Mouse (Mus musculus) megakaryocyte-erythroid progenitor cell, adult 5-6 weeks (primary cell): ENCODE data around the gene Robo1. TPM values are rescaled to one million over a fixed set of nuclear protein-coding genes. Genes with fewer than 3 reads are reported as not detected.

Experiments
- ATAC-seq: replicated peaks from 2 replicates; pipeline ENCODE4 v1.8.0; 2016; ENCODE audit warnings: mild to moderate bottlenecking, inconsistent platforms; ENCODE audit not compliant: severe bottlenecking, poor library complexity, low FRiP score, low TSS enrichment
- total RNA-seq, 2 experiments: library from RNA; stranded (forward) in 1 of 2; stranded (reverse) in 1 of 2; fragments of 200-1000, 215-1000 nt in 1 of 2; fragments of >200 nt in 1 of 2; fragmentation: Nextera tagmentation in 1 of 2; gene quantifications; 2 replicates each; pipeline ENCODE4 v1.2.3; 2014 to 2017

Robo1 gene
- total RNA-seq, 2 experiments from 2014 or later: not detected

DNA sequence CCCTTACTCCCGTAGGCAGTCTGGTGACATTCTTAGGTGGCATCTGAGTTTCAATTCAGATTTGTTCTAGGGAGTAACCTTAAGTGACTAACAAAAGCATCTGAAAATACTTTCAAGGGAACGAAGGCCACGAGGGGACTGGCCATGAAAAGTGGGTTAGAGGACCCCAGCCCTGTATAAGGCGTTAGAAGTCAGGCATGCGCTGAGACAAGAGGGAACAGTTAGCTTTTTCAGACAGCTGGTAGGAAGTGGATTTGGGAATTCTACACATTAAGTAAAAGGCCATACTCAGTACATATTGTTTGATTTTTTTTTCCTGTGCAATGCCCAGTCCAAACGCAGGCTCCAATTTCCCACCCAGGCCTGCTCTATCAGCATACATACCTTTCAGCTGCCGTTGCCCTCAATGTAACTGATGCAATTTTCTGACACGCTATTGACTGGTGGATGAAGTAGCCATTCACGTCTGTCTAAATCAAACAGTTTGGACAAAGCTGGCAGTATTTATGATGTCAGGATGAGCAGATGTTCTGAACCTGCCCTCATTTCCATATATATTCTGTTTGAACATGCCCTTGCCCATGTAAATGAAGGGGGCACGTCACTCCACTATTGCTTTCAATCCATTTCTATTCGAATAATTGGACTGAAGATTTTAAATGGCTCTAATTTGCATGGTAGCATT, 651.1 kb downstream of the Robo1 start:
- ATAC-seq: no peak

DNA sequence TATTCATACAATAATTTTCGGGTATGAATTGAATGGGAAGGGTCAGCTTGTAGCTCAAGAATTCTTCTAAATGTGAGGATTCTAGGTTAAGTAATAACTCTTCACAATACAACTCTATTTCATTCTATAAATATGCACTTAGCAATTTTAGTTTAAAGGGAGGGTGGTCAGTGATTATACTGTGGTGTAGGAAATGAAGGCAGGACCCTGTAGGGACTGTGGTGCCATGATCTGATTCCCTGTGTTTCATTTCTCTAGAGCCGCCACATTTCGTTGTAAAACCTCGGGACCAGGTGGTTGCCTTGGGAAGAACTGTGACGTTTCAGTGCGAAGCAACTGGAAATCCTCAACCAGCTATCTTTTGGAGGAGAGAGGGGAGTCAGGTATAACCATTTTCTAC, 651.7 kb downstream of the Robo1 start:
- ATAC-seq: no peak

DNA sequence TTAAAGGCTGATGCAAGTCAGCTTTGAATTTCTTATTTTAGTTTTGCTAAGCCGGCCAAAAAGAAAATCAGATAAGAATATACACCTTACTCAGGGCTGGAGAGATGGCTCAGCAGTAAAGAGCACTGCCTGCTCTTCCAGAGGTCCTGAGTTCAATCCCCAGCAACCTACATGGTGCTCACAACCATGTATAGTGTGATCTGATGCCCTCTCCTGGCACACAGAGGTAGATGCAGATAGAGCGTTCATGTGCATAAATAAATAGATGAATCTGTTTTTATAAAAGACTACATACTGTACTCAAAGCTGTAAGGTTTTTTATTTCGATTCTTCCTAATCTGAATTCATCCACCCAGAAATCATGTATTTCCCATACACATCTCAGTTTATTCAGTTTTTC, 655.7 kb downstream of the Robo1 start:
- no peak for ATAC-seq

- no peak for ATAC-seq
Observed at GRCm38 (mm10) chr16:72967509-72967908, 659.4 kb downstream of the Robo1 start.

DNA sequence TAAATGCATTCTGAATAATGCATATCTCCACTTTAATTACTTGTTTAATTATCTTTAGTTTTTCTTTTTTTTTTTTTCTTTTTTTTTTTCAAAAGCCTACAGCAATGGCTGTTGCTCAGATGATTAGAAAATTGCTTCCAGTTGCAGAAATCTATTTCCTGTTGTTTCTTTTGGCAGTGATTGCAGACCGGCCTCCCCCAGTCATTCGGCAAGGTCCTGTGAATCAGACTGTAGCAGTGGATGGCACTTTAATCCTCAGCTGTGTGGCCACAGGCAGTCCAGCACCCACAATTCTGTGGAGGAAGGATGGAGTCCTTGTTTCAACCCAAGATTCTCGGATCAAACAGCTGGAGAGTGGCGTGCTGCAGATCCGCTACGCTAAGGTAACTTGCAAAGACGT, 661.9 kb downstream of the Robo1 start:
- no peak for ATAC-seq

- ATAC-seq: no peak
Observed at GRCm38 (mm10) chr16:72973685-72974084, 665.6 kb downstream of the Robo1 start.

GRCm38 (mm10) chr16:72974681-72975080, 666.6 kb downstream of the Robo1 start:
- ATAC-seq: no peak

DNA sequence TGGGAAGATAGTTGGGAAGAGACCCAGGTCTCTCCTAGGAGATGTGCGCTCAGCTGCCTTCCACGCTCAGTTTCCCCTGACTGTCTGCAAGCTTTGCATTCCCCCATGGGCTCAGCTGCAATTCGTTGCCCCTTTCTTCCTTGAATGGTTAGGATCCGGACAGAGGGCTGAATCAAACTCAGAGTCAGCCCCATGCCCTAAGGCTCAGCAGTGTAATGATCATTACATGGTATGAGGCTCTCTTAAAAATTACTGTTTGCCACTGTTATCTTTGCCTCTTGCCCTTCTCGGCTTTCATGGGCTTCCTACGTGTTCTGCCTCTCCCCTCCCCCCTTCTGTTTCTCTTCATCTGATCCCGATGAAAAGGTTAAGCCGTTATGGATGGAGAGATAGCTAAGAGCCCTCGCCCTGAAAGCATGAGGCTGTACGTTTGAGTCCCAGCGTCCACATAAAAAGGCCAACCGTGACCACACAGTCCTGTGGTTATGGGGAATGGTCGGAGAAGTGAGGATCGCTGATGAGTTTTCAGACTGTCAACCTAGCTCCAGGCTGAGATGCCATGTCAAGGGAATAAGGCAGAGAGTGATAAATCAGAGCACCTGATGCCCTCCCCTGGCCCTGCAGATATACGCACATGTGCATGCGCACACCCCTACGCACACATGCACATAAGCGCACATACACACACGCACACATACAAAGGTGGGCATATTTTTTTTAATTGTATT, 668.9 kb downstream of the Robo1 start:
- ATAC-seq: no peak

- ATAC-seq: peak; percentile 77
Observed at GRCm38 (mm10) chr16:72979407-72980219, 671.5 kb downstream of the Robo1 start.

- no peak for ATAC-seq
Observed at GRCm38 (mm10) chr16:72990376-72991167, 682.5 kb downstream of the Robo1 start.

GRCm38 (mm10) chr16:72993189-72993588, 685.1 kb downstream of the Robo1 start:
- ATAC-seq: no peak

GRCm38 (mm10) chr16:72993594-72993993, 685.5 kb downstream of the Robo1 start:
- no peak for ATAC-seq

- ATAC-seq: peak; percentile 61; the same call in 1 of the 2 replicates
Observed at GRCm38 (mm10) chr16:72995251-72995954, 687.3 kb downstream of the Robo1 start.

DNA sequence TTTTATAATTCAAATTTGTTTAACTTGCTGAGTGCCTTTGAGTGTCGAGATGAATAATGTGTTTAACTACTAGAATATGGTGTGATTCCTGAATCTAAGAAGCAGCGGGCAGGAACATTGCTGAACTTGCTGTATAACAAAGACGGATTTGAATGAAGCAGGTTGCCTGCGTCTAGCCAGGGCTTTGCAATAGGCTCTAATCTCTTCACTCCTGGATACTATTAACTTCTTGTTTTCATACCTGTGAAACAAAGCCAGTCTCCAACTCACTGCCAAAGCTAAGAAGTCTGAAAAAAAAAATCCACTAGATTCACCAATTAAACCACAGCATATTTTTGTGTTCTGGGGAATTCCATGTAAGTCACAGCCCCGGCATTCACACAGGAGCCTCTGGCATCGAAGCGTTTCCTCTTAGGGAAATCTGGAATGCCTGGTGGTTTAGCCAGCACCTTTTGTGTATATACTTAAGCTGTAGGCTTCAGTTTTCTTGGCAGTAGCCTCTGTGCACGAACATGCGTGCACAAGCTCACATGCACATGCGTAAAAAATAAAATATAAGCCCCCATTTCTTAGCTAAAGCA, 687.9 kb downstream of the Robo1 start:
- ATAC-seq: no peak

- no peak for ATAC-seq
Observed at GRCm38 (mm10) chr16:72998677-72999076, 690.6 kb downstream of the Robo1 start.

DNA sequence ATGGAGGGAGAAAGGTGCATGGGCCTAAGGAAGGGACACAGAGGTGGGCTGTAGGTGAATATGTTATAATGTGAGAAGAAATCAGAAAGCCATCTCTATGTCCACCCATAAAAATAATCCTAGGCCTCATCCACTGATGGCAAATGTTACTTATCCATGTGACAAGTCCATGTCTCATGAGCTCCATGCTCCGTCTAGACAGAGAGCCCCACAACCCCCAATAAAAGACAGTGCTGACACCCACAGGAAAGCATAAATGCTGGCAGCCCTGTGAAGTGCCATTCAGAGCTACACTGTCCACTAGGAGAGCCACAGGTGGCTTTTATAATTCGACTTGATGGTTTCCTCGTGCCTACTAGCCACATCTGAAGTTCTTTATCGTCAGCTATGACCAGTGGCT, 694.6 kb downstream of the Robo1 start:
- no peak for ATAC-seq

GRCm38 (mm10) chr16:73004601-73005000, 696.5 kb downstream of the Robo1 start:
- ATAC-seq: no peak

DNA sequence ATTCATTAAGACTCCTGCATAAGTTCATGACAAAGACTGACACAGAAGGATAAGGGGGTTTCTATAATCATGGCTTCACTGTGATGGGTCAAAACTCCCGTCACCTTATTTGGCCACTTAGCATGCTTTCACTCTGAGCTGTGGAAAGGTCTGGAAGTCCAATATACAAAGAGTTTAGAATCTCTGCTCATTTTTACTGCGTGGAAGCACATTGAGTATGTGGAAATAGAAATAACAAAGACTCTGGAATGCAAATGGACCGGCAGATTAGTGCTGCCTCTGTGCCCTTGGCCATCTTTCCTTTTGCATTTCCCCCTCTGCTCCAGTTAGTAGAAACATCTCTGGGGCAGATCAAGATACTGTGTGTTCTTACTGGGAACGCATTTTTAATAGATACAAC, 697.7 kb downstream of the Robo1 start:
- ATAC-seq: no peak

DNA sequence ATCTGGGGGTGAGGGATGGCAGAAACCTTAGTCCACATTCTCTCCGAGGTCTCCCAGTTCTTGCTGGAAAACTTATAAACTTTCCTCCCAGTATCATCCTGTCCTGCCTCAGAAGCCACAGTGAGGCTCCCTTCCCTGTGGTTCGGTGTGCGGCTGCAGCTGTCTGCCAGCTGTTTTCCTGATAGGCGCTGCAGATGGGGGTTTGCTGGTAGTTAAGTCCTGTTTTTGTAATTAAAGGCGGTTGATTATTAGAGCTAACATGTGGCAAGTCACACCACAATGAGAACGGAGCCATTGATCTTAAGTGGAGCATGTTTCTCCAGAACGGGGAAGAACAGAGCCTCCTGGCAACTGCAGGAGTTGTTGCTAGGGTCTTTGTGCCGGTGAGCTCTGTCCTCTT, 699.3 kb downstream of the Robo1 start:
- no peak for ATAC-seq
